Mouse (Mus musculus) lung, postnatal 10 days (tissue): Measurements from ENCODE around the gene Olfr94.
A peak's percentile ranks its signal among the peaks of the same experiment; 100 is the strongest.
"Not testable (repeated sequence)": the region's sequence is repeated elsewhere in the genome, so short reads cannot be mapped to it uniquely, and the experiment has no call there.

Experiments
- DNase-seq: peaks from one replicate; pipeline ENCODE4 v3.0.0; 2021

Gene Olfr94

GRCm38 (mm10) chr17:37200894-37201293, at the start of gene Olfr94:
TSS of gene Olfr94 (minus strand) at chr17:37200994.
- DNase-seq: no peak

GRCm38 (mm10) chr17:37250544-37250943, 49.8 kb upstream of the Olfr94 start:
- no peak for DNase-seq

GRCm38 (mm10) chr17:37249460-37249859, 48.7 kb upstream of the Olfr94 start:
- DNase-seq: no peak

GRCm38 (mm10) chr17:37246715-37247114, 45.9 kb upstream of the Olfr94 start:
- DNase-seq: peak; percentile 47

DNA sequence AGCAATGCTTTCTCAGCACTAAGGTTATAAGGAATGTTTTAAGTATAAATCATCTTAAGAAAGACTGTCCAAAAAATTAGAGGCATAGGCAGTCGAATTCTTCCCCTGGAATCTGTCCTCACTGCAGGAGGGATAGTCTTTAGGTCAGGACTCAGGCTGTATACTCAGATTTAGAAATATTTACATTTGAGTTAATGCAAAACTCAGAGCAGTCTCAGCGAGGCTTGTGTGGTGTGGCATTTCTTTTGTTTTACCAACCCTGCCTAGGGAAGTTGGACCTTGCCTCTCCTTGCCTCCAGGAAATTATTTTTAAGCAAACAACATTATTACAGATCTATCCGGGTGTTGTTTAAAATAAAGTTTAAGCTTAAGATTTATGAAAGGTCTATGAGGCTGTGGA, 41.4 kb upstream of the Olfr94 start:
- DNase-seq: no peak

- not testable (repeated sequence) for DNase-seq
These were observed 36.4 kb upstream of the Olfr94 start, which contains the start of gene Olfr97 for GRCm38 (mm10) chr17:37237230-37237629. TSS of gene Olfr97 (minus strand) at chr17:37237330.

GRCm38 (mm10) chr17:37221879-37222278, 21.1 kb upstream of the Olfr94 start:
- DNase-seq: no peak

- no peak for DNase-seq
These were observed 19.1 kb upstream of the Olfr94 start, which contains the start of gene Olfr96 for GRCm38 (mm10) chr17:37219846-37220245. TSS of gene Olfr96 (plus strand) at chr17:37220146.

DNA sequence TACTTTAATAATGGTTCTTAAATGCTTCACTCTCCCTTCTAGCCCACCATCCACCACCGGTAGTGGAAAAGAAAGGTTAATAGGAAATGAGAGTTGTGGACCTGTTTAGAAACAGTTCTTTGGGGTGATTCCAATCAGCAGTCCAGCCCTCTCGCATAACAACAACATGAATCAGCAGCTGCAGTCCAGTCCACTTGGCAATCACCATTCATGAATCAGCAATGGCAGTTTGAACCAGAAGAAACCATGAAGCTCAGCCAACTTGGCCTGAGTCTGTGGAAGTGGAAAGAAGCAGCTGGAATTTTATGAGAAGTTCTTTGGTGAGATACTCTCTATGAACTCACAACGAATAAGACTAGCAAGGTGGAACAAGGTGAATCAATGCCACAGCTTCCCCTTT, 17.7 kb upstream of the Olfr94 start:
- no peak for DNase-seq

DNA sequence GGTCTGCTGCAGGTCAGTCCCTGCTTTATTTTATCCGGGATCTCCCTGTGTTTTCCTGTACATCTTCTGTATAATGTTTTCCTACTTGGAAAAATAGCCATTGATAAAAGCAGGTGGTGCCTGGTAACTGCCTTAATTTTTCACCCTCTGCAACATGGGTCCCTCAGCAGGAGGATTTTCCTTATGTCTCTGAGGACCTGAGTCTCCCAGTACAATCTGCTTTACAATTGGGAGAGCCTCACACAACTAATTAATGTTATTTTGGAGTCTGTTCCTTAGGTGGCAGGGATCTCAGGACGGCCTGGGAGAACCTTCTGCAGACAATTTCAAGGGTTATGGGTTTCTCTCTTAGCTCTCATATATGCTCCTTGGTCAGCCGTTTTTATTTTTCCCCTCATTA, 12.2 kb upstream of the Olfr94 start, which contains the start of gene Olfr95:
Gene Olfr95 (minus strand): TSS at position 101 of the 400 bp plus-strand sequence.
- no peak for DNase-seq

- no peak for DNase-seq
These were observed 10.3 kb upstream of the Olfr94 start for GRCm38 (mm10) chr17:37210884-37211768.

- no peak for DNase-seq
These were observed 3.1 kb upstream of the Olfr94 start for GRCm38 (mm10) chr17:37203917-37204236.

- DNase-seq: peak; percentile 80
These were observed 2.6 kb upstream of the Olfr94 start for GRCm38 (mm10) chr17:37203206-37203916.

- no peak for DNase-seq
These were observed 3.7 kb downstream of the Olfr94 start for GRCm38 (mm10) chr17:37196845-37197724.

- DNase-seq: no peak
These were observed 6.0 kb downstream of the Olfr94 start for GRCm38 (mm10) chr17:37194782-37195181.

DNA sequence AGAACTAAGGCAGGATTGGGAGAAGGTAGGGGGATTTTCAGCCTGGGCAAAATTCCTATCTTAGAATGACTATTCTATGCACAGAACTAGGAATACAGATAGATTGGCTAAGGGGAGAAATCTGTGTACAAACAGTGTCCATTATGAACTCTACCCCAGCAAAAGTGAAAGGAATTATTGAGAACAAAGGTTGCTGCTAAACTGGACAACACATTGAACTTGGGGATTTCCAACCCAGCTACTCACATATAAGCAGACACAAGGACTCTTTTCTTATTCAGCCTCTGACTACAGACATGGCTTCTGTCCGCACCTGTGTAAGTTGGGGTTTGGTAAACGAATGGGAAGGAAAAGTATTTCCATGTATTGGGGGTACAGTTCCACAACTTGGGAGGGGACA, 7.1 kb downstream of the Olfr94 start, which contains the start of gene Ubd:
Gene Ubd (plus strand): TSS at position 237 of the 400 bp plus-strand sequence.
- no peak for DNase-seq

DNA sequence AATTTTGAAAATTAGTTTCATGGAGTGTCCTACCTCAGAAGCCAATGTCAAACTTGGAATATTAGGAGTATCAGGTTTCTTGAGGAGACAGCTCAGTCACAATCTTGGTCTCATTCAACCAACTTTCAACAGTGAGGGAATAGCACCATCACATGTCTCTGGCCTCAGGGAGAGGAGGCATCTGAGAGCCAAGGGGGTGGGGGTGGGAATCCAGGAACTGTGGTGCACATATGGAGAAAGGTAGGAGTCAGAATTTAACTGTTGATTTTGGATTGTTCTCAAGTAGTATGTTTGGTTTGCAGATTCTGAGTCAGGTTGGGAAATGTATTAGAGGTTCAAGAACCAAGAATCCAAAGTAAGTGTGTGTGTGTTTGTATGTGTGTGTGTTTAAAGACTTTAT, 7.8 kb downstream of the Olfr94 start:
- DNase-seq: no peak

- DNase-seq: peak; percentile 66
These were observed 10.1 kb downstream of the Olfr94 start for GRCm38 (mm10) chr17:37190711-37191110.

DNA sequence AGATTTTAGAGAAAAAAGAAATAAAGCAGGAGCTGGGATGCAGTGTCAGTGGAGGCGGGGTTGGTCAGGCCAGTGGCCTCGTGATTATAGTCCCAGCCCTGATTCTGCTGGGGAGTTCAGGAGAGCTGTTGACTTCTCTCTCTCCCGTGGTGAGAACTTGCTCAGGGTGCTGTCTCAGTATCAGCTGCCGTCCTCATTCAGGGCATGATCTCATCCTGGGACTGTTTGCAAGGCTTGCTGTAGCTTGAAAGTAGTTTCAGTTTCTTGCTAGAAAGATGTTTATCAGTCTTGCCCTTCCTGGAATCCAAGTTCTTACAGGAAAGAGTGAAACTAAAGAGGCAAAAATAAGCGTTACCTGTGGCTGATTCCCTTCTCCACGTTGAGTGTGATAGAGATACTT, 15.3 kb downstream of the Olfr94 start:
- no peak for DNase-seq

DNA sequence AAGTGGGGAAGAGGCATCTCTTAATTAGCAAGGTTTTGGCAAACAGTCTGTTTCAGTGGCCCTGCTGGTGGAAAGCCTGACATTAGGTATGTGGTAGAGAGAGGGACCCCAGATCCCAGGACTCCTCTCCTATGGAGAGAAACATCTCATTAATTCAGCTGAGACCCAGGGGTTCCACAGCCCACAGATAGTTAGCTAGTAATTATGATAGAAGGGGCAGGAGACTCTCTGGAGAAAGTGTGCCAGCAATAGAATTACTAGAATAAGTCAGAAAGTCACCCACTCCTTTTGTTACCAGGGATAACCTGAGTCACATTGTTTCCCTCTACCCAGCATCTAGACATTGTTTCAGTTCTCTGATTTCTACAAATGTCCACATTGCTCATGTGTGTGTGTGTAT, 39.4 kb downstream of the Olfr94 start, which contains the start of gene Olfr93:
Gene Olfr93 (minus strand): TSS at position 101 of the 400 bp plus-strand sequence.
- no peak for DNase-seq
